Mouse (Mus musculus) hindlimb bud, embryonic 11.5 days (tissue): ENCODE measurements at regions not wholly inside any gene's neighbourhood (a gene's known extent, or its start where the extent isn't known, plus 50 kb on each side); places are given as distances from the start of the nearest gene placed in this dataset.

ENCODE experiments used
- DNase-seq: peaks from one replicate; pipeline ENCODE4 v3.0.0-alpha.2; 2012; ENCODE audit warnings: low read depth, low spot score; ENCODE audit errors: extremely low spot score

- DNase-seq, result no peak
Observed at GRCm38 (mm10) chr13:52187841-52188604, 341.5 kb downstream of the Gadd45g start.

GRCm38 (mm10) chr13:52188605-52189003 lies 342.1 kb downstream of the Gadd45g start:
- DNase-seq, result no peak

DNA sequence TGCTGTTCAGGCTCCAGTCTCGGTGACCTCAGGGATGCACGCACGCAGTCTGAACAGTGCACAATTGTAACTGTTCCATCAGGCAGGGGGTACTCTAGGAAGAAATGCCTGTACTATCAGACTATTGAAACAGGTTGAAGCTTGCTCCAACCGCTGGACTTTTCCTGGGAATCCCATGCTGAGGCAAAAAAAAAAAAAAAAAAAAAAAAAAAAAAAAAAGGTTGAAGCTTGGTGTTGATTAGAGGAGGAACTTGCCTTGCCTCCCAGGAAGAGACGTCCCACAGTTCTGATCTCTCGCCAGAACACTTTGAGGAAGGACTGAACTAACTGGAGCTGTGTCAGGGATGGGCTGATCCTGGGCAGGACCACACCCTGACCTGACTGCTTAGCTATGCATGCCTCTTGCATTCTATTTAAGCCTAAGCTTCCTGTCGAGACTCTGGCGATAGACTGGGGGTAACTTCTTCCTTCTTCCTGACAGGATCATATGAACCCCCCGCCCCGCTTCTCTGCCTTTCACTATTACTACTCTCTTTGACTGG lies 341.6 kb downstream of the Diras2 start:
- no peak for DNase-seq

GRCm38 (mm10) chr13:52190256-52190655 lies 340.8 kb downstream of the Diras2 start:
- DNase-seq, result no peak

- DNase-seq, result no peak
Observed at GRCm38 (mm10) chr13:52190848-52191590, 340.1 kb downstream of the Diras2 start.

DNA sequence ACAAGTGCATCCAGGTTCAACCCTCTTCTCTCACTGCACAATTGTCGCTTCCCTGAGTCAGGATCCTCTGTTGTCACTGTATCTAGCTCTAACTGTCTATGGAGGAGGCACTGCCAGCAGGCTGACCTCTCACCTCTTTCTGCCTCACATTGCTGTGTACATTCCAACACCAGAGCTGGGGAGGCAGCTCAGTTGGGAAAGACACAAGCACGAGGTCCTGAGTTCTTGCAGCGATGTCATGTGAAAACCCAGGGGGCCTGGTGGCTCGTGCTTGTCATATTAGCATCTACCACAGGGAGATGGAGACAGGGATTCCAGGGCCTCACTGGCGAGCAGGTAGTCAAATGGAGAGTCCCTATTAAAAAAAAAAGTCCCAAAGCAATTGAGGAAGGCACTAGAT lies 334.2 kb downstream of the Diras2 start:
- DNase-seq, result no peak

GRCm38 (mm10) chr13:52198649-52199348 lies 332.3 kb downstream of the Diras2 start:
- no peak for DNase-seq

DNA sequence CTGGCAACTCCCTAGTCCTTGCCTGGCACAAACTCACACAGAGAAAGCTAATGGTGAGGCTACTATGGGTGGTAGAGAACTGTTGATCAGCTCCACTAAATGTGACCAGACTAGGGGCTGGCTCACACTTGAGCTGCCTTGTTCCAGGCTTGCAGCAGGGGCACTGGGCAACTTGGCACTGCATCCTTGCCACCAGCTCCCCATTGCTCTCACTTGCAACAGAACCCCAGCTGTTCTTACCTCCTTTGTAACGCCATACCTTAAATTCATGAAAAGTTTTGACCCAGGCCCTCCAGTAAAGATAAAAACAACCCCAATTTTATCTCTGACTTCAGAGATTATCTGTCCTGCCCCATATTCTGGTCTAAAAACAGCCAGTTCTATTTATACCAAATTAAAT lies 328.7 kb downstream of the Diras2 start:
- no peak for DNase-seq

GRCm38 (mm10) chr13:52205951-52206350 lies 325.1 kb downstream of the Diras2 start:
- no peak for DNase-seq

DNA sequence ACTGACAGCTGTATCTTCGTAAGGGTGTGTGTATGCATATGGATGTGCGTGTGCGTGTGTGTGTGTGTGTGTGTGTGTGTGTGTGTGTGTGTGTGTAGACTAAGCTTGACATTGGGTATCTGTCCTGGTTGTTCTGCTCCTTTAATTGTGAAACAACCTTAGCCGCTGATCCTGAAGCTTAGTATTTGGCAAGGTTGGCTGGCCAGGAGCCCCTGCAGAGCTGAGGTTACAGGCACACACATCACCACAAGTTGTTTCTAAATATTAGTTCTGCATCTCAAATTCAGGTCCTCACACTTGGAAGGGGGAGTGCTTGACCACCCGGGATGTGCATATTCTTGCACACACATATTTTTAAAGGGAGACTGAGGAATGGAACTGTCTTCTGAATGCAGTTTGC lies 314.7 kb downstream of the Diras2 start:
- DNase-seq, result no peak

DNA sequence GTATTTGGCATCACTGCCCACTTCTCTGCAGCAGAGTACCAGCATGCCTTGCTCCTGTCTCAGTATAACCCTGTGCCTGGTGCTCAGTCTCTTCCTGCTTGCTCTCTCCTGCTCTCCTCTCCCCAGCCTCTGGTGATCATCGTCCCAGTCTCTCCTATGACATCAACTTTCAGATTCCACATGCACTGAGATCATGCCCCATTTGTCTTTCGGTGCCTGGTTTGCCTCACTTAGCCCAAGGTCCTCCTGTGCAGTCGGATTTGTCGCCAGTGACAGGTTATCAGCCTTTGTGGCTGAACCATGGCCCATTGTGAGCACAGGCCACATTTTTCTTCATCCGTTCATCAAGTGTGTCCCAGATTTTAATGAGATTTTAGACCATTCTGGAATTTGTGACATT lies 314.0 kb downstream of the Diras2 start:
- no peak for DNase-seq

DNA sequence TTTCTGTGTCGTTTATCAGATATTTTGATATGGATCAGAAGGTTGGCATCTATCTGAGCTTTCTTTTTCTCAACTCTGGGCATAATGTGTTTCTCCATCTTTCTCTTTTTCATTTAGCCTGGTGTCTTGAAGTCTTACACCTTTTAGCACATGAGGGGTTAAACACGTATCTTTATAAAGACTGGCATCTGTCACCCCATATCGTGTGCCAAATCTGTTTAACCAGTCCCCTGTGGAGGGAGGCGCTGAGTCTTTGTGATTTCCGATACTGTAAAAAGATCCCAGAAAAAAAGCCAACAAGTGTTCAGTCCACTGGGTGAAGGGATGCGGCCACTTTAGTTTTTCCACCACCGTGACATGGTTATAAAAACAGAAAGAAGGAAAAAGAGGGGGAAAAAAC lies 313.3 kb downstream of the Diras2 start:
- DNase-seq, result no peak

DNA sequence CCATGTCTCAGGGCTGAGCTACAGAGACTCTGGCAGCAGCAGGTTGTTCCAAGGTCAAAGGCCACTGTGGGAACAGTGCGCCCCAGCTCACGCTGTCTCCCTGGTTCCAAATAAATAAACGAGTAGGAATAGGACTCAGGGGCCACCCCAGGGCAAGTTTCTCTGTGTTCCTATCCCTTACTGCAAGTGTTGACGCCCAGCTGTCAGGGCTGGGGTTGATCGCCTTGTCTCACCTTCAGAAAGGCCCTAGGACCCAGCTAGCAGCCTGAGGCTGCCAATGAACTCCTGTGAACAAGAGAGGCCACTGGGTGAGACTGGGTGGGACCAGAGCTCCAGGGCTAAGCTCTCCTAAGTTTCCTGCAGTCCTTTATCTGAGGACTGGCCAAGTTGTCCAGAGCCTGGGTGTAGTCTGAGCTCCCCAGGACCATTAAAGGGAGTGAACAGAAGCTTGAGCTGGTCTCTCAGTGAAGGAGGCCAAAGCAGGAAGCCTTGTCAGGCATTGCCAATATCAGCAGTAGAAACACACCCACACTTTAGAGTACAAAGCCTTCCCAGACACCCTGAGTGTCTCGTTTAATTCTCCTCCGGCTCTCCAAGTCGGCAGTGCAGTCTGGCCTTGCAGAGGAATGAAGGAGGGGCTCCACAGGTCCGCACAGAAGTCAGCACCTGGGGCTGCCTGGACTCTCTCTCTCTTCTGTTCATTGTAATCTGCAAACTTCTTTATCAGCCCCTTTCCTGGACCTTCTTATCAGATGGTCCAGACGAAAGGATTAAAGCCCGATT lies 308.6 kb downstream of the Diras2 start:
- DNase-seq, result no peak

- DNase-seq, result peak; percentile 26
Observed at GRCm38 (mm10) chr13:52223098-52223962, 307.7 kb downstream of the Diras2 start.

- no peak for DNase-seq
Observed at GRCm38 (mm10) chr13:52233971-52234370, 297.1 kb downstream of the Diras2 start.

DNA sequence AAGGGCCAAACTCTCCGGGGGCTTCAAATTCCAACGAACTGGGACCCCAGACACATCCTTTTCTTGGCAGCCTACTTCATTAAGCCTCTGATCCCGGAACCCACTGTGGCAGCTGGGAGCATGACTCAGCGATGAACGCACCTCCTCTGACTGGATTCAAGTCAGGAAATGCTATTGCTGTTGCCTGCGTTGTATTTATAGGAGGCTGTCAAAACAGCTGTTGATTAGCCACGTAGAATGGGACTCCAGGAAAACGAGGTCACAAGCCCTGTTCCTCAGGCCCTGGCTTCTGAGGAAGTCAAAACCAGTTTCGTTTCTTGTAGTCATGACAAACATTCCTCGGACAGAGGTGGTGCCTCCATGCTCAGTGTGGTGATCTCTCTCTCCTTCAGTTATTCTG lies 295.0 kb downstream of the Diras2 start:
- DNase-seq, result no peak

- DNase-seq, result no peak
Observed at GRCm38 (mm10) chr13:52239563-52239962, 291.5 kb downstream of the Diras2 start.

- DNase-seq, result no peak
Observed at GRCm38 (mm10) chr13:52241761-52242160, 289.3 kb downstream of the Diras2 start.

GRCm38 (mm10) chr13:52249492-52249891 lies 281.6 kb downstream of the Diras2 start:
- DNase-seq, result no peak

DNA sequence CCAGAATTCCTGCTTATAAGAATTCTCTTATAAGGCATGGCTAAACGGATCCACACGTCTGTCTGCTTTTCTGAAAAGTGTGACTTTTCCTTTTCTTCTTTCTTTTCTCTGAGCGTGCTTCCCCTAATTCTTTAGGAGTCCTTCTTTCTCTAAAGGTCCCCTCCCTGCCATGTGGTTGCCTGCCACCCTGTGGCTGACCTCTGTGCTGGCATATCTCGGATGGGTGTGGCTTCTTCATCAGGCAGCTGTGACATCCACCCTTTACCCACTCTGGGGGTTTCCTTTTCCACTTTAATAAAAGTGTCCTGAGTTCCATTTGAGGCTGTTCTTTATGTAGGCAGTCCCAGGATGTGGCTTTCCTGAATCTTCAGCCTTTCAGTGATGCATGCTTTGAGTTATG lies 280.7 kb downstream of the Diras2 start:
- no peak for DNase-seq
